Mouse (Mus musculus): ENCODE measurements around the gene Nprl3.

- TF ChIP-seq CTCF (IDR thresholded peaks at IDR 0.05; ENCODE audit: borderline replicate concordance, control insufficient read depth, extremely low read depth, insufficient read depth, low read length, poor library complexity): no peak
- TF ChIP-seq POLR2A (IDR thresholded peaks at IDR 0.05; ENCODE audit: control insufficient read depth, extremely low read depth, insufficient read depth, low read length, poor library complexity): no peak
These were observed 2.3 kb downstream of the Nprl3 start for GRCm38 (mm10) chr11:32265117-32265738.

Measured in thymus, adult 2 months (tissue).